Mouse (Mus musculus) brain, embryonic 14.5 days (tissue): ENCODE data around the gene Opcml. TPM values are rescaled to one million over a fixed set of nuclear protein-coding genes. Genes with fewer than 3 reads are reported as not detected.

Experiments
- DNase-seq: peaks from one replicate; pipeline ENCODE4 v3.0.0-alpha.2; 2011; ENCODE audit warnings: low read depth
- CTCF ChIP-seq: fragments of 200-500 bp; IDR thresholded peaks from 2 replicates; pipeline ENCODE4 v1.5.1; 2012; ENCODE audit warnings: inconsistent platforms, mild to moderate bottlenecking, moderate library complexity, borderline replicate concordance; ENCODE audit not compliant: insufficient read depth, insufficient read length; ENCODE audit errors: extremely low read depth
- POLR2A ChIP-seq: fragments of 200-500 bp; IDR thresholded peaks from 2 replicates; pipeline ENCODE4 v1.6.1; 2012; ENCODE audit warnings: mild to moderate bottlenecking, inconsistent platforms, borderline replicate concordance; ENCODE audit not compliant: poor library complexity, insufficient read depth, insufficient read length, severe bottlenecking; ENCODE audit errors: extremely low read depth
- polyA plus RNA-seq: library from polyadenylated mRNA; depleted of rRNA; stranded (reverse); fragments of >200 nt; gene quantifications from 2 replicates; pipeline ENCODE4 v1.2.3, GENCODE M21; 2012

Opcml gene
- polyA plus RNA-seq, 1 experiment, result 22.0 TPM

GRCm38 (mm10) chr9:28432159-28432558 is 641.6 kb downstream of the Opcml start:
- DNase-seq, result peak; percentile 35
- no peak for TF ChIP-seq POLR2A

- DNase-seq, result no peak
- TF ChIP-seq POLR2A (no peak), CTCF (no peak)
Observed at GRCm38 (mm10) chr9:28438752-28439151, 648.2 kb downstream of the Opcml start.

DNA sequence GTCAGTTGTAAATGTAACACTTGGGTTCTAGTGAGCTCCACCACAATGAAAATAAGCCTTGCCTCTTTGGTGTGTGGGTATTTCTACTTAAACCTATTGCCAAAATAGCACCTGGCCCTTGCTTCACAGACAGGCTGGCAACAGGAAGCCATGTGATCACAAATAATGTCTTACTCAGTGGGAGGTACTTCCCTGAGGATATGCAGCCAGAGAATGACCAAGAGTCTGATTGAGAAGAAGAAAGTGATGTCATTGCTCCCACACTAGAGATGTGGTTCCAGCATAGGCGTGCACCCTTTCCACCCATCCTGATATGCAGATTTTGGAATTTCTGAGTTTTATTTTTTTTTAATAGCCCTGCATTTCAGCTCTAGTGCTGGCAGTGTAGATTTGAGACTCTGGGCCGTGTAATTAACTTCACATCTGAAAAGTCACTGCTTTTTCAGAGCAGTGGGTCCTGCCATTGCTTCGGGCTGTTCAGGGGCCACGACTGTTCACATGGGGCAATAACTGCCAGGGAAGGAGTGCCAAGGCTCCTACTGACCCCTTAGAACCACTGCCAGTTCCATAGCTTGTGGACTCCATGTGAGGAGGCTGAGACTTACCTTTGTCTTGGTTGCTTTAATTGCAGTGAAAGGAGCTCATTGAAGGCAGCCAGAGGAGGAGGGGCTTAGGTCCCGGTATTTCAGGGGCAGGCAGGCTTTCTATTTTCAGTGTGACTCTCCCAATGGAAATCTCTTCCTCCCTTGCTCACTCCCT is 649.0 kb downstream of the Opcml start:
- DNase-seq, result peak; percentile 89
- no peak for TF ChIP-seq CTCF
- no peak for TF ChIP-seq POLR2A

- peak; percentile 75 for DNase-seq
- no peak for TF ChIP-seq POLR2A
- TF ChIP-seq CTCF, result no peak
Observed at GRCm38 (mm10) chr9:28440192-28440795, 649.7 kb downstream of the Opcml start.

GRCm38 (mm10) chr9:28444485-28444884 is 653.9 kb downstream of the Opcml start:
- TF ChIP-seq CTCF (no peak), POLR2A (no peak)
- peak; percentile 94 for DNase-seq

DNA sequence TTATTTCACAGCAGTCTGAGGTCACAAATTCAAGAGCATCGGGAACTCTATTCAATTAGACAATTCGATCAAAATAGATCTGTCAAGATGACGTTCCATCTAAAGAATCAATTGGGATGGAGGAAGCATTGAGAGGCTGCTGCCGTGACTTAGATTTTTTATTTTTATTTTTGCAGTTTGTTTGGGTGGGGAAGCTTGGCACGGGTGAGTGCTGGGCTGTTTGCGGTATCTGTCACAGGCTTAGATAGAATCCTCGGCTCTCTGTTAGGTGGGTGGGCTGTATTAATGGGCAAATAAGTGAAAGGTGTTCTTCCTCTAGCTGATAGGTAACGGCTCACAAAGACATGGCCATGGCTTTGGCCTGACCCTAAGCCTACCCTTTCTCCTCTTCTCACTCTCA is 654.4 kb downstream of the Opcml start:
- no peak for TF ChIP-seq CTCF
- TF ChIP-seq POLR2A, result no peak
- DNase-seq, result peak; percentile 51

DNA sequence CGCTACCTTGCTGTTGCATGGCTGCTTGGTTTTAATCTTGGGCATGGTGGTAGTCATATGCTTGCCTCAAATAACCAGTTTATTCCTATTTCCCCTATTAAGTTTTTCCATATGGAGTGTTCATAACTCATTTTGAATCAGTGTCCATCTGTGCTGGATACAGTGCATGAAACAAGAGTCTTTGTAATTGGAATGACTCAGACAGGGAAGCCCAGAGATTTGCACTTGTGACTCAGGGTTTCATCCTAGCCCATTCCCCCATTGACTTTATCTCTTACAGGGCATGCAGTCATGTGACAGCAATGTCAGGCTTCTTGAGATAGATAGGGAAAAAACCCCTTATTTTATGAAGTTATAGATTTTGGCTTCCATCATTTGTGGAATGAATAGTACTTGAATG is 655.3 kb downstream of the Opcml start:
- TF ChIP-seq POLR2A (no peak), CTCF (no peak)
- no peak for DNase-seq

- TF ChIP-seq CTCF (no peak), POLR2A (no peak)
- peak; percentile 7 for DNase-seq
Observed at GRCm38 (mm10) chr9:28446278-28447064, 655.9 kb downstream of the Opcml start.

GRCm38 (mm10) chr9:28452509-28452908 is 661.9 kb downstream of the Opcml start:
- TF ChIP-seq POLR2A, result no peak
- no peak for TF ChIP-seq CTCF
- no peak for DNase-seq

DNA sequence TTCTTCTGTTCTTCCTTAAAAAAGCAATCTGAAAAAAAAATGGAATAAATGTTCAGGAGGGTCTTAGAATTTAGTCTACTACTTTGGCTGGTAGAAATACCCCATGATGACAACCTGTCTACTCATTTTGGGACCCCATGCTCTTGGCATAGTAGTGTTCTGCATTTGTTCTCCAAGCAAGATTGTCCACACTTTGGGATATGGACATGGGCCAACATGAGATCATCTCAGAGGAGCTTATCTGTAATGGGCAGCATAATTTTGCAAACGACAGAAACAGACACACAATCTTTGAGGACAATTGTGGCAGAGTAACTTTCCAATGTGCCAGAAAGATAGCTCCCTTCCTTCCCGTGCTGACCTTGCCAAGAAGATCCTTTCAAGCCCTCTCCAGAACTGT is 662.5 kb downstream of the Opcml start:
- no peak for TF ChIP-seq POLR2A
- no peak for TF ChIP-seq CTCF
- no peak for DNase-seq

DNA sequence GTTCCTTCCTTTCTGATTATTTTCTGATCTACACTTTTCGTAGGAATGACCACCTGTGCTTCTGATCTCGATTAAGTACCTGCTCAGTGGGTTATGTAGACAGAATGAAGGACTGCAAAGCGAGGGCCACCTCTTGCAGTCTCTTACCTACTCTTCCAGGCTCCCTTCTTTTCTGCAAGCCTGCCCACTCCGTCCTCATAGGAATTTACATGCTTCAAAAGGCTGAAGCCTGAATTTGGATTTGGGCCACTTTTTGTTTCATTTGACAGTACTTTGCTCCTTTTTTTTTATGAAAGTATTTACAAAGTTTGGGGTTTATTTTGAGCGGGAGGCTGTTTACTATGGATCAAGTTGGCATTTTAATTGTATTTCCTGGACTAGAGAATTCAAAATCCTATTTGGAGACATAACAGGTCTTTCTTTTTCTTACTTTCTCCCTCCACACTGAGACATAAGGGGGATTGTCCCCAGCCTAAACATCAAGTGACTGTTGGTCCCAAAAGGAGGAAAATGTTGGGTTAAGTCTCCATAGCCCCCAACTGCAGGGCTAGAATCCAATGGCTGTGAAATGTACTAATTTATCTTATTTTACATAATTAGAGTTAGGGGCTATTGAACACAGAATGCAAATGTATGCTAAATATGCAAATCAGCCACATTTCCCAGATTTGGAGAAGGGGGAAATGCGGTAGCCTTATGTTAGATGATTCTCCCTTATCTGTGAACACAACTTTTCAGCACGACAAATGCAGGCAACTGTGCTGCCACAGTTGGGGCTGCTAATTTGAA is 667.6 kb downstream of the Opcml start:
- DNase-seq, result peak; percentile 87
- TF ChIP-seq POLR2A (no peak), CTCF (no peak)
